Mouse (Mus musculus) small intestine, adult 2 months (tissue): ENCODE measurements at regions not wholly inside any gene's neighbourhood (a gene's known extent, or its start where the extent isn't known, plus 50 kb on each side); places are given as distances from the start of the nearest gene placed in this dataset.

Source experiments
- CTCF ChIP-seq: fragments of 200-500 bp; IDR thresholded peaks from 2 replicates; pipeline ENCODE4 v1.5.1; 2012; ENCODE audit warnings: low read depth, mild to moderate bottlenecking, control low read depth, inconsistent platforms, low read length, moderate library complexity, mixed read lengths; ENCODE audit not compliant: insufficient replicate concordance, insufficient read length; ENCODE audit errors: extremely low read depth
- POLR2A ChIP-seq: fragments of 200-500 bp; IDR thresholded peaks from 2 replicates; pipeline ENCODE4 v1.6.1; 2012; ENCODE audit warnings: low read depth, mild to moderate bottlenecking, control low read depth, inconsistent platforms, low read length, moderate library complexity

DNA sequence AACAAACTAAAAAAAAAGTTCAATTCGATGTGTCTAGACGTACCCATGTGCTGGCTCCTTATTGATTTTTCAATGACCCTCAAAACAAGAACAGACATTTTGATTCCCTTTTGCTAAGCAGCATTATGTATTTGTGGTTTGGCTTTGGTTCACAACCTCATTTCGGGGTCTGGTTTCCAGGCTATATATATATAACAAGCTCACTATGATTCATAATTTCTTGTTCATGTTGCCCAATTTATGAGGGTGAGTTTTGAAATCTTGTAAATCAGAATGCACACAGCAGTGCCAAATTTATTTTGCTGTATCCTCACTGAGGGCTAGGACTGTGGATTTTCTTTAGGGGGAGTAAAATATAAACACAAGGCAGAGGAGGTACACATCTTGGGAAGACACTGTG lies 177.0 kb downstream of the Calcrl start:
- TF ChIP-seq CTCF (no peak), POLR2A (no peak)
